Comparison of ENCODE assay signal across 8 mouse cellular contexts in the genomic region with DNA sequence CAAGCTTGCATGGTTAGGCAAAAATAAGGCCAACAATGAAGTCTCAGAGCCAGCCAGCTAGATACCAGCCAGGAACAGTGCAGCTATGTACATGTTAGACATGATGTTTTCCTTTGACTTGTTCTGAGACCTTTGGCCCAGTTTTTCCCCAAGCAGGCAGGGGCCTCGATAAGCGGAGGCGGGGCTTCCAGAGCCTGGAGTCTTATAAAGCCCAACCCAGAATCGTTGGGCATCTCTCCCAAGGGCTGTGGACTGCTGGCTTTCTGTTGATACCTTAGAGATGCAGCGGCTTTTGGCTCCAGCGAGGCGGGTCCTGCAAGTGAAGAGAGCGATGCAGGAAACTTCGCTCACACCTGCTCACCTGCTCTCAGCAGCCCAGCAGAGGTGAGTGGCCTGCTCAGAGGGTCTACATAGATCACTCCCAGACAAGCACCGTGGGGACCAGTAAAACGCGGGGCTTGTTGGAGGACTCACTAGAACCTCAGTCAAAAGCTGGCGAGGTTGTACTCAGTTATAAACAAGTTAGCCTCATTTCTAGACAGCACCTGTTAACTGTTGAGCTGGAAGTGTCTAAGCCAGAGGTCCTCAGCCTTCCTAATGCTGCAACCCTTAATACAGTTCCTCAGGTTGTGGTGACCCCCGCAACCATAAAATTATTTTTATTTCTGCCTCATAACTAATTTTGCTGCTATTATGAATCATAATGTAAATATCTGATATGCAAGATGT. TPM values are rescaled to one million over a fixed set of nuclear protein-coding genes. Genes with fewer than 3 reads are reported as not detected.
DNase-seq lines count a peak whose midpoint lies in the region; ATAC-seq lines count a peak whose summit lies in the region.

A gene (plus strand): TSS at position 232 of the 729 bp plus-strand sequence.

- DNase-seq in frontal cortex, adult 2 months (ENCODE audit: extremely low spot score in 1 of 2, low spot score in 1 of 2) = no peak
- DNase-seq in frontal cortex, postnatal 36 days (ENCODE audit: low spot score in 2 of 2) = no peak
- peak; percentile 17 for DNase-seq in embryonic facial prominence, embryonic 11.5 days (ENCODE audit: low spot score)
- DNase-seq in lung, postnatal 25 days (ENCODE audit: low spot score) = peak; percentile 41

- H3K9me3 ChIP-seq in embryonic facial prominence, embryonic 11.5 days (replicated peaks; ENCODE audit: control insufficient read depth, low read length) = no peaks in the 10 kb centered on the region
- H3K9me3 ChIP-seq in heart, embryonic 14.5 days (ENCODE audit: control insufficient read depth, low read length) = no peaks in the 10 kb centered on the region
- no peaks in the 10 kb centered on the region for H3K9me3 ChIP-seq in kidney, embryonic 16.5 days (ENCODE audit: low read length)
- H3K9me3 ChIP-seq in stomach, embryonic 15.5 days = no peaks in the 10 kb centered on the region

- no peaks in the 10 kb centered on the region for H3K36me3 ChIP-seq in embryonic facial prominence, embryonic 11.5 days (replicated peaks; ENCODE audit: control insufficient read depth, insufficient read depth, low read depth, low read length)
- H3K36me3 ChIP-seq in heart, embryonic 14.5 days (ENCODE audit: control insufficient read depth, insufficient read depth, low read length) = no peaks in the 10 kb centered on the region
- H3K36me3 ChIP-seq in kidney, embryonic 16.5 days (ENCODE audit: insufficient read depth, low read length) = no peaks in the 10 kb centered on the region
- no peaks in the 10 kb centered on the region for H3K36me3 ChIP-seq in stomach, embryonic 15.5 days

- no peaks in the 10 kb centered on the region for H3K4me1 ChIP-seq in embryonic facial prominence, embryonic 11.5 days (ENCODE audit: control insufficient read depth, insufficient read depth, low read length)
- H3K4me1 ChIP-seq in heart, embryonic 14.5 days (ENCODE audit: control insufficient read depth in 2 of 2, insufficient read depth in 2 of 2, low read length in 2 of 2) = peaks cover 6 to 13% of the 10 kb centered on the region in 2 experiments
- peaks cover 7% of the 10 kb centered on the region for H3K4me1 ChIP-seq in kidney, embryonic 16.5 days (ENCODE audit: insufficient read depth, low read length)
- peaks cover 8% of the 10 kb centered on the region for H3K4me1 ChIP-seq in stomach, embryonic 15.5 days

- no peak within 1 kb of the TSS for H3K9ac ChIP-seq in embryonic facial prominence, embryonic 11.5 days (replicated peaks; ENCODE audit: low read length)
- H3K9ac ChIP-seq in heart, embryonic 14.5 days (ENCODE audit: low read length) = peak within 1 kb of the TSS; percentile 44
- no peak within 1 kb of the TSS; the same call in 1 of the 2 replicates for H3K9ac ChIP-seq in kidney, embryonic 16.5 days (replicated peaks; ENCODE audit: low read length)
- no peak within 1 kb of the TSS for H3K9ac ChIP-seq in stomach, embryonic 15.5 days

- WGBS in embryonic facial prominence, embryonic 11.5 days = 67% methylated on average over 14 of the region's 14 CpGs
- 49% methylated on average over 14 of the region's 14 CpGs for WGBS in heart, embryonic 14.5 days
- 59% methylated on average over 14 of the region's 14 CpGs for WGBS in kidney, embryonic 16.5 days
- WGBS in stomach, embryonic 15.5 days = 45% methylated on average over 14 of the region's 14 CpGs

- H3K27me3 ChIP-seq in embryonic facial prominence, embryonic 11.5 days (ENCODE audit: control insufficient read depth, insufficient read depth, low read length) = no peaks in the 10 kb centered on the region
- no peaks in the 10 kb centered on the region for H3K27me3 ChIP-seq in heart, embryonic 14.5 days (ENCODE audit: control insufficient read depth, insufficient read depth, low read length)
- H3K27me3 ChIP-seq in kidney, embryonic 16.5 days (ENCODE audit: insufficient read depth, low read length) = no peaks in the 10 kb centered on the region
- no peaks in the 10 kb centered on the region for H3K27me3 ChIP-seq in stomach, embryonic 15.5 days (replicated peaks)

- 0 out of 2 replicates have a peak, but pooled peaks have one; percentile 48 for ATAC-seq in embryonic facial prominence, embryonic 11.5 days (replicated peaks; ENCODE audit: insufficient number of reproducible peaks, low FRiP score, low TSS enrichment, low read depth)
- no peak for ATAC-seq in heart, embryonic 14.5 days (ENCODE audit: insufficient number of reproducible peaks, insufficient read depth, low FRiP score, low read depth)
- peak; percentile 70; the same call in 1 of the 2 replicates for ATAC-seq in kidney, embryonic 16.5 days (ENCODE audit: low FRiP score, low TSS enrichment)
- peak; percentile 85 for ATAC-seq in stomach, embryonic 15.5 days (ENCODE audit: insufficient read depth, low FRiP score, low read depth)
- no peak for ATAC-seq in cerebellum, adult (ENCODE audit: insufficient number of reproducible peaks, low FRiP score, low TSS enrichment)

- H3K4me3 ChIP-seq in embryonic facial prominence, embryonic 11.5 days (ENCODE audit: low read depth, low read length) = no peak within 1 kb of the TSS
- H3K4me3 ChIP-seq in heart, embryonic 14.5 days (ENCODE audit: control insufficient read depth in 1 of 2, insufficient read depth in 1 of 2, low read depth in 1 of 2, low read length in 2 of 2) = peak within 1 kb of the TSS; percentile 13 to 43
- H3K4me3 ChIP-seq in kidney, embryonic 16.5 days (ENCODE audit: low read length) = peak within 1 kb of the TSS; percentile 22
- peak within 1 kb of the TSS; percentile 32 for H3K4me3 ChIP-seq in stomach, embryonic 15.5 days (replicated peaks)

- H3K27ac ChIP-seq in embryonic facial prominence, embryonic 11.5 days (replicated peaks; ENCODE audit: low read depth, low read length) = no peak within 1 kb of the TSS
- H3K27ac ChIP-seq in heart, embryonic 14.5 days (replicated peaks in 1 of 2; ENCODE audit: control insufficient read depth in 1 of 2, insufficient read depth in 1 of 2, low read depth in 2 of 2, low read length in 2 of 2) = peak within 1 kb of the TSS; percentile 39 to 64; a peak in 2 of 4 replicates
- H3K27ac ChIP-seq in kidney, embryonic 16.5 days (ENCODE audit: low read length) = no peak within 1 kb of the TSS
- peak within 1 kb of the TSS; percentile 53 for H3K27ac ChIP-seq in stomach, embryonic 15.5 days

- no peak within 1 kb of the TSS for H3K4me2 ChIP-seq in embryonic facial prominence, embryonic 11.5 days (ENCODE audit: low read depth, low read length)
- H3K4me2 ChIP-seq in heart, embryonic 14.5 days (ENCODE audit: low read length) = peak within 1 kb of the TSS; percentile 33
- peak within 1 kb of the TSS; percentile 27 for H3K4me2 ChIP-seq in kidney, embryonic 16.5 days (replicated peaks; ENCODE audit: low read depth, low read length)
- peak within 1 kb of the TSS; percentile 46 for H3K4me2 ChIP-seq in stomach, embryonic 15.5 days

RNA-seq across cellular contexts. Expression of the gene that starts here (rescaled TPM):
- 14.1 and 14.9 TPM in 2 replicates for polyA plus RNA-seq in frontal cortex, adult 2 months (2012; rRNA removed)
- polyA plus RNA-seq in embryonic facial prominence, embryonic 11.5 days (2014; fragmentation: Nextera tagmentation; extraction: Ambion mirVana) = 1.7 and 2.1 TPM in 2 replicates
- 12.4 and 14.0 TPM in 2 replicates for polyA plus RNA-seq in heart, embryonic 14.5 days (2014; fragmentation: Nextera tagmentation; extraction: Ambion mirVana)
- polyA plus RNA-seq in kidney, embryonic 16.5 days (2015; fragmentation: Nextera tagmentation; extraction: Ambion mirVana) = 12.3 and 13.1 TPM in 2 replicates
- polyA plus RNA-seq in stomach, embryonic 15.5 days (2015; fragmentation: Nextera tagmentation; extraction: Ambion mirVana) = 55.7 and 61.3 TPM in 2 replicates

Comparison
In these comparisons a context has a peak if more than half of its experiments do, and no peak if none do; other contexts are left out.
1. DNase-seq: peak in embryonic facial prominence, embryonic 11.5 days (single experiment) and lung, postnatal 25 days (single experiment); none in frontal cortex, adult 2 months (0 of 2) and frontal cortex, postnatal 36 days (0 of 2).
2. ATAC-seq: peak in embryonic facial prominence, embryonic 11.5 days (single experiment), kidney, embryonic 16.5 days (single experiment) and stomach, embryonic 15.5 days (single experiment); none in heart, embryonic 14.5 days (single experiment) and cerebellum, adult (single experiment).
3. H3K27ac ChIP-seq: peak in heart, embryonic 14.5 days (2 of 2) and stomach, embryonic 15.5 days (single experiment); none in embryonic facial prominence, embryonic 11.5 days (single experiment) and kidney, embryonic 16.5 days (single experiment).